Mouse (Mus musculus): ENCODE measurements around the gene Rtl1. TPM values are rescaled to one million over a fixed set of nuclear protein-coding genes. Genes with fewer than 3 reads are reported as not detected.

Gene Rtl1
- polyA plus RNA-seq, 1 experiment from 2014 or later, result 0.69 TPM

- Histone ChIP-seq H3K4me1 (ENCODE audit: control insufficient read depth, insufficient read depth, low read length) (peaks cover 2% of the 10 kb centered on the region; the same call in 1 of the 2 replicates), H3K36me3 (ENCODE audit: control insufficient read depth, insufficient read depth, low read length) (peaks cover 16% of the 10 kb centered on the region), H3K4me2 (no peak overlapping the region), H3K9me3 (replicated peaks; ENCODE audit: control insufficient read depth, low read length) (peaks cover 2% of the 10 kb centered on the region; the same call in 1 of the 2 replicates), H3K4me3 (ENCODE audit: low read depth, low read length) (no peak overlapping the region), H3K27ac (ENCODE audit: low read depth, low read length) (no peak overlapping the region), H3K27me3 (ENCODE audit: control insufficient read depth, insufficient read depth, low read length) (peaks cover 11% of the 10 kb centered on the region; the same call in 1 of the 2 replicates), H3K9ac (ENCODE audit: low read depth, low read length) (no peak overlapping the region)
- no peak for ATAC-seq (replicated peaks; ENCODE audit: insufficient number of reproducible peaks, low FRiP score, low TSS enrichment)
- WGBS (ENCODE audit: insufficient replicate concordance), result 39% methylated on average over 8 of the region's 8 CpGs
Measured at GRCm38 (mm10) chr12:109615371-109615770, 15.2 kb upstream of the Rtl1 start.

GRCm38 (mm10) chr12:109614416-109614815, 14.3 kb upstream of the Rtl1 start:
- Histone ChIP-seq H3K27me3 (ENCODE audit: control insufficient read depth, insufficient read depth, low read length) (peaks cover 11% of the 10 kb centered on the region; the same call in 1 of the 2 replicates), H3K9me3 (replicated peaks; ENCODE audit: control insufficient read depth, low read length) (peaks cover 2% of the 10 kb centered on the region; the same call in 1 of the 2 replicates), H3K4me1 (ENCODE audit: control insufficient read depth, insufficient read depth, low read length) (peaks cover 2% of the 10 kb centered on the region; the same call in 1 of the 2 replicates), H3K4me2 (no peak overlapping the region), H3K27ac (ENCODE audit: low read depth, low read length) (no peak overlapping the region), H3K36me3 (ENCODE audit: control insufficient read depth, insufficient read depth, low read length) (peaks cover 23% of the 10 kb centered on the region), H3K4me3 (ENCODE audit: low read depth, low read length) (no peak overlapping the region), H3K9ac (ENCODE audit: low read depth, low read length) (no peak overlapping the region)
- 48% methylated on average over 10 of the region's 10 CpGs for WGBS (ENCODE audit: insufficient replicate concordance)
- ATAC-seq (replicated peaks; ENCODE audit: insufficient number of reproducible peaks, low FRiP score, low TSS enrichment), result no peak

- H3K36me3 ChIP-seq (ENCODE audit: control insufficient read depth, insufficient read depth, low read length), result peaks cover 26% of the 10 kb centered on the region
- H3K9me3 ChIP-seq (replicated peaks; ENCODE audit: control insufficient read depth, low read length), result peaks cover 2% of the 10 kb centered on the region; the same call in 1 of the 2 replicates
- H3K27me3 ChIP-seq (ENCODE audit: control insufficient read depth, insufficient read depth, low read length), result peaks cover 11% of the 10 kb centered on the region; the same call in 1 of the 2 replicates
- H3K27ac ChIP-seq (ENCODE audit: low read depth, low read length), result no peak overlapping the region
- H3K9ac ChIP-seq (ENCODE audit: low read depth, low read length), result no peak overlapping the region
- H3K4me2 ChIP-seq, result peak overlapping the region; percentile 2
- H3K4me1 ChIP-seq (ENCODE audit: control insufficient read depth, insufficient read depth, low read length), result peaks cover 2% of the 10 kb centered on the region; the same call in 1 of the 2 replicates
- no peak overlapping the region for H3K4me3 ChIP-seq (ENCODE audit: low read depth, low read length)
- ATAC-seq (replicated peaks; ENCODE audit: insufficient number of reproducible peaks, low FRiP score, low TSS enrichment), result no peak
- 49% methylated on average over 25 of the region's 34 CpGs for WGBS (ENCODE audit: insufficient replicate concordance)
Measured at GRCm38 (mm10) chr12:109612392-109613385, 12.6 kb upstream of the Rtl1 start.

GRCm38 (mm10) chr12:109608576-109609440, 8.7 kb upstream of the Rtl1 start:
- H3K27ac ChIP-seq (ENCODE audit: low read depth, low read length), result no peak overlapping the region
- no peaks in the 10 kb centered on the region; the same call in 1 of the 2 replicates for H3K4me1 ChIP-seq (ENCODE audit: control insufficient read depth, insufficient read depth, low read length)
- ATAC-seq (replicated peaks; ENCODE audit: insufficient number of reproducible peaks, low FRiP score, low TSS enrichment), result no peak
- H3K27me3 ChIP-seq (ENCODE audit: control insufficient read depth, insufficient read depth, low read length), result peaks cover 11% of the 10 kb centered on the region; the same call in 1 of the 2 replicates
- no peak overlapping the region for H3K9ac ChIP-seq (ENCODE audit: low read depth, low read length)
- no peak overlapping the region for H3K4me2 ChIP-seq
- WGBS (ENCODE audit: insufficient replicate concordance), result 49% methylated on average over 13 of the region's 13 CpGs
- H3K36me3 ChIP-seq (ENCODE audit: control insufficient read depth, insufficient read depth, low read length), result peaks cover 22% of the 10 kb centered on the region
- H3K4me3 ChIP-seq (ENCODE audit: low read depth, low read length), result no peak overlapping the region
- no peaks in the 10 kb centered on the region for H3K9me3 ChIP-seq (replicated peaks; ENCODE audit: control insufficient read depth, low read length)

GRCm38 (mm10) chr12:109607953-109608352, 7.8 kb upstream of the Rtl1 start:
- ATAC-seq (replicated peaks; ENCODE audit: insufficient number of reproducible peaks, low FRiP score, low TSS enrichment), result no peak
- H3K9ac ChIP-seq (ENCODE audit: low read depth, low read length), result no peak overlapping the region
- no peak overlapping the region for H3K27ac ChIP-seq (ENCODE audit: low read depth, low read length)
- peaks cover 24% of the 10 kb centered on the region for H3K36me3 ChIP-seq (ENCODE audit: control insufficient read depth, insufficient read depth, low read length)
- 56% methylated on average over 9 of the region's 9 CpGs for WGBS (ENCODE audit: insufficient replicate concordance)
- H3K27me3 ChIP-seq (ENCODE audit: control insufficient read depth, insufficient read depth, low read length), result peaks cover 7% of the 10 kb centered on the region; the same call in 1 of the 2 replicates
- H3K4me2 ChIP-seq, result no peak overlapping the region
- H3K4me1 ChIP-seq (ENCODE audit: control insufficient read depth, insufficient read depth, low read length), result no peaks in the 10 kb centered on the region; the same call in 1 of the 2 replicates
- no peak overlapping the region for H3K4me3 ChIP-seq (ENCODE audit: low read depth, low read length)
- no peaks in the 10 kb centered on the region for H3K9me3 ChIP-seq (replicated peaks; ENCODE audit: control insufficient read depth, low read length)

GRCm38 (mm10) chr12:109607191-109607590, 7.1 kb upstream of the Rtl1 start:
- Histone ChIP-seq H3K36me3 (ENCODE audit: control insufficient read depth, insufficient read depth, low read length) (peaks cover 24% of the 10 kb centered on the region), H3K9me3 (replicated peaks; ENCODE audit: control insufficient read depth, low read length) (no peaks in the 10 kb centered on the region), H3K9ac (ENCODE audit: low read depth, low read length) (no peak overlapping the region), H3K4me3 (ENCODE audit: low read depth, low read length) (no peak overlapping the region), H3K27ac (ENCODE audit: low read depth, low read length) (no peak overlapping the region), H3K4me1 (ENCODE audit: control insufficient read depth, insufficient read depth, low read length) (no peaks in the 10 kb centered on the region), H3K4me2 (no peak overlapping the region), H3K27me3 (ENCODE audit: control insufficient read depth, insufficient read depth, low read length) (peaks cover 4% of the 10 kb centered on the region; the same call in 1 of the 2 replicates)
- no peak for ATAC-seq (replicated peaks; ENCODE audit: insufficient number of reproducible peaks, low FRiP score, low TSS enrichment)
- WGBS (ENCODE audit: insufficient replicate concordance), result 85% methylated on average over 9 of the region's 9 CpGs

GRCm38 (mm10) chr12:109604982-109605721, 5.0 kb upstream of the Rtl1 start:
- Histone ChIP-seq H3K27ac (ENCODE audit: low read depth, low read length) (no peak overlapping the region), H3K36me3 (ENCODE audit: control insufficient read depth, insufficient read depth, low read length) (peaks cover 13% of the 10 kb centered on the region), H3K9me3 (replicated peaks; ENCODE audit: control insufficient read depth, low read length) (no peaks in the 10 kb centered on the region), H3K4me1 (ENCODE audit: control insufficient read depth, insufficient read depth, low read length) (no peaks in the 10 kb centered on the region), H3K4me2 (no peak overlapping the region), H3K4me3 (ENCODE audit: low read depth, low read length) (no peak overlapping the region), H3K27me3 (ENCODE audit: control insufficient read depth, insufficient read depth, low read length) (no peaks in the 10 kb centered on the region), H3K9ac (ENCODE audit: low read depth, low read length) (no peak overlapping the region)
- WGBS (ENCODE audit: insufficient replicate concordance), result 71% methylated on average over 16 of the region's 16 CpGs
- no peak for ATAC-seq (replicated peaks; ENCODE audit: insufficient number of reproducible peaks, low FRiP score, low TSS enrichment)

All from heart, embryonic 11.5 days (tissue).